Mouse (Mus musculus): Measurements from ENCODE around the gene Cenpx. TPM values are rescaled to one million over a fixed set of nuclear protein-coding genes. Genes with fewer than 3 reads are reported as not detected.

The Cenpx gene
- total RNA-seq, 4 experiments from 2014 or later: 33.2 to 42.8 (median 39.6) TPM

DNA sequence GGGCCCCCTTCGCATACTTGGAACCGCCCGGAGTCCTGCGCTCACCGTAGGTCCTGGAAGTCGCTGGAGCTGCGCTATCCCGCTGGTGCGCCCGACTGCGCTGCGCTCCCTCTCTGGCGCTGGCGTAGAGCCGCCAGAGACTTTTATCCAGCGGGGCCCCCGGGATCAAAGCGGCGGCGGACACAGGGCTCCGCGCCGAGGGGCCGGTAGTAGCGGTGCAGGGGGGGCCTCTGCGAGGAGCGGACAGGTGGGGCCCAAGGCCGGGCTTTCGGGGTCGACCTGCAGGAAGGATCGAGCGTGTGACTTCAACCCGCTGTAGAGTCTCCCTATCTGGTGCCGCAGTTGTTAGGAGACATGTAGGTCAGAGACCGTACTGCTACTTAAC, 52.5 kb downstream of the Cenpx start, which contains the start of gene Notum:
Gene Notum, minus strand, starts transcription at position 100 of the 385 bp plus-strand sequence.
- no peak for DNase-seq (ENCODE audit: low spot score)

Other genes with a start within 250 kb of the Cenpx start
- 10 to 100 TPM; 10.7 to 12.1 (median 11.8) TPM for gene Arl16, start 246.1 kb downstream of the Cenpx start, total RNA-seq (2022)
- gene Mrpl12, start 229.1 kb downstream of the Cenpx start, total RNA-seq (2022): 100 to 1,000 TPM; 233 to 251 (median 242) TPM
- gene Slc25a10, start 221.9 kb downstream of the Cenpx start, total RNA-seq (2022): 10 to 100 TPM; 13.7 to 19.4 (median 16.0) TPM
- 1 to 10 TPM in 1 of 4 experiments, under 1 TPM in 3; 0.69 to 1.0 (median 0.78) TPM for gene Gcgr, start 183.0 kb downstream of the Cenpx start, total RNA-seq (2022)
- 10 to 100 TPM; 37.5 to 41.0 (median 38.5) TPM for gene Mcrip1, start 164.0 kb downstream of the Cenpx start, total RNA-seq (2022)
- under 1 TPM in 1 of 4 experiments, not detected in 3; 0.34 TPM for gene Ppp1r27, start 162.6 kb downstream of the Cenpx start, total RNA-seq (2022)
- gene P4hb, start 140.5 kb downstream of the Cenpx start, total RNA-seq (2022): 100 to 1,000 TPM; 217 to 256 (median 229) TPM
- gene Arhgdia, start 132.1 kb downstream of the Cenpx start, total RNA-seq (2022): 100 to 1,000 TPM; 130 to 152 (median 141) TPM
- gene Alyref, start 115.4 kb downstream of the Cenpx start, total RNA-seq (2022): 10 to 100 TPM; 32.3 to 51.0 (median 45.7) TPM
- 10 to 100 TPM; 77.9 to 91.8 (median 84.8) TPM for gene Anapc11, start 115.3 kb downstream of the Cenpx start, total RNA-seq (2022)
- gene Npb, start 105.3 kb downstream of the Cenpx start, total RNA-seq (2022): under 1 TPM in 1 of 4 experiments, not detected in 3; 0.73 TPM
- 10 to 100 TPM; 48.1 to 64.4 (median 60.5) TPM for gene Pcyt2, start 95.8 kb downstream of the Cenpx start, total RNA-seq (2022)
- gene Sirt7, start 88.5 kb downstream of the Cenpx start, total RNA-seq (2022): 10 to 100 TPM in 1 of 4 experiments, 1 to 10 TPM in 3; 6.5 to 10.6 (median 7.6) TPM
- 10 to 100 TPM; 33.0 to 47.3 (median 39.2) TPM for gene Mafg, start 80.1 kb downstream of the Cenpx start, total RNA-seq (2022)
- gene Pycr1, start 70.0 kb downstream of the Cenpx start, total RNA-seq (2022): 1 to 10 TPM in 3 of 4 experiments, under 1 TPM in 1; 0.91 to 2.8 (median 1.8) TPM
- 100 to 1,000 TPM in 2 of 4 experiments, 10 to 100 TPM in 2; 90.6 to 123 (median 103) TPM for gene Myadml2, start 65.6 kb downstream of the Cenpx start, total RNA-seq (2022)
- gene Notum, start 52.6 kb downstream of the Cenpx start, total RNA-seq (2022): under 1 TPM; 0.12 to 0.24 (median 0.13) TPM
- 10 to 100 TPM; 37.3 to 44.3 (median 41.5) TPM for gene Aspscr1, start 40.8 kb downstream of the Cenpx start, total RNA-seq (2022)
- 1 to 10 TPM; 2.9 to 6.0 (median 4.6) TPM for gene Lrrc45, start 187 bp upstream of the Cenpx start, total RNA-seq (2022)
- gene Rac3, start 7.7 kb upstream of the Cenpx start, total RNA-seq (2022): 1 to 10 TPM in 2 of 4 experiments, under 1 TPM in 2; 0.69 to 2.0 (median 1.4) TPM
- 10 to 100 TPM; 12.6 to 20.8 (median 16.1) TPM for gene Dcxr, start 13.5 kb upstream of the Cenpx start, total RNA-seq (2022)
- gene Cbr2, start 18.4 kb upstream of the Cenpx start, total RNA-seq (2022): 10 to 100 TPM in 3 of 4 experiments, 1 to 10 TPM in 1; 9.3 to 24.0 (median 12.9) TPM
- gene Hmga1b, start 49.1 kb upstream of the Cenpx start, total RNA-seq (2022): 10 to 100 TPM; 19.8 to 57.1 (median 32.9) TPM
- gene Rfng, start 70.5 kb upstream of the Cenpx start, total RNA-seq (2022): 10 to 100 TPM; 10.1 to 11.3 (median 11.2) TPM
- 10 to 100 TPM; 56.3 to 63.8 (median 59.1) TPM for gene Gps1, start 70.5 kb upstream of the Cenpx start, total RNA-seq (2022)
- gene Dus1l, start 82.7 kb upstream of the Cenpx start, total RNA-seq (2022): 10 to 100 TPM; 25.9 to 32.7 (median 27.6) TPM
- gene Fasn, start 110.8 kb upstream of the Cenpx start, total RNA-seq (2022): 10 to 100 TPM; 12.0 to 18.1 (median 14.9) TPM
- gene Ccdc57, start 219.1 kb upstream of the Cenpx start, total RNA-seq (2022): 1 to 10 TPM in 2 of 4 experiments, under 1 TPM in 2; 0.72 to 1.7 (median 1.2) TPM
- gene Slc16a3, start 234.7 kb upstream of the Cenpx start, total RNA-seq (2022): 1 to 10 TPM; 1.0 to 3.7 (median 1.3) TPM